Mouse (Mus musculus) bone marrow, adult 2 months (tissue): ENCODE measurements around the gene Gm49776.

Experiments used
- CTCF ChIP-seq: fragments of 200-500 bp; IDR thresholded peaks from 2 replicates; pipeline ENCODE4 v1.5.1; 2011; ENCODE audit warnings: low read length, control low read depth; ENCODE audit not compliant: control insufficient read depth, insufficient read depth
- POLR2A ChIP-seq: fragments of 200-500 bp; IDR thresholded peaks from 2 replicates; pipeline ENCODE4 v1.6.1; 2011; ENCODE audit warnings: low read depth, mild to moderate bottlenecking, control low read depth, low read length, borderline replicate concordance; ENCODE audit not compliant: control insufficient read depth

DNA sequence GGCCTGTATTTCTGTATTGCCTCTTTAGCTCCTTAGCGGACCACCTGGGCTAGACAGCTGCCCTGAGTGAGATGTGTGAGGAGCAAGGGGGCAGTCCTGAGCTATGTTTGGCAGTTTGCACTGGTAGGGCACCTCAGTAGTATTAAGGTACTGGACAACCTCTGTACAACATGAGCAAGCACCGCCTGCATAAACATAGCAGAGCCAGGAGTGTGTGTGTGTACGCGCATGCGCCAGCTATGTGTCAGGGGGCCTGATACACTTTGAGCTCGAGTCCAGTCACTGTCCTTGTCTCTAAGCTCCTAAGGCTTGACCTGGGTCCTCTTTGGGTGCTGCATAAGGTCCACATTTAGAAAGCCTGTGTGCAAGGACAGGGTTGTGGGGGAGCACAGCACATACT, 27.5 kb downstream of the Gm49776 start:
- TF ChIP-seq CTCF (no peak), POLR2A (no peak)
